Mouse (Mus musculus): ENCODE measurements around the gene Cdca5.
"Not testable (repeated sequence)": the region's sequence is repeated elsewhere in the genome, so short reads cannot be mapped to it uniquely, and the experiment has no call there.

The Cdca5 gene

DNA sequence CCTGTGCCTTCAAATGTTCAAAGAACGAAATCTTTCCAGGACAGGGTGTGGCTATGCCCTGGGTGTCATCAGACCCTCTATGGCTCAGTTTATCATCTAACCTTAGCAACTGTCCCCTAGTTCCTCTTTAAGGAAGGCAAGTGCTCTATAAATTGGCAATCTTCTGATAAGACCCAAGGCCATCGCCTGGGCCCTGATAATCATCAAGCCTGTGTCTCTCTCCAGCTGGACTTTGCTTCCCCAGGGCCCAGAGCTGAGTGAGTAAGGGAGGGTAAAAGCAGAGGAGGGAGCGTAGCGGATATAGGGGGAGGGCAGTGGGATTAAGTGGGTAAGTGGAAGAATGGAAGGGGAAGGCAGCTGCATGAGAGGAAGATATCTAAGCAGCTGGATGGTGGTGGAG lies 19.7 kb downstream of the Cdca5 start:
- DNase-seq (ENCODE audit: low spot score), result no peak

DNA sequence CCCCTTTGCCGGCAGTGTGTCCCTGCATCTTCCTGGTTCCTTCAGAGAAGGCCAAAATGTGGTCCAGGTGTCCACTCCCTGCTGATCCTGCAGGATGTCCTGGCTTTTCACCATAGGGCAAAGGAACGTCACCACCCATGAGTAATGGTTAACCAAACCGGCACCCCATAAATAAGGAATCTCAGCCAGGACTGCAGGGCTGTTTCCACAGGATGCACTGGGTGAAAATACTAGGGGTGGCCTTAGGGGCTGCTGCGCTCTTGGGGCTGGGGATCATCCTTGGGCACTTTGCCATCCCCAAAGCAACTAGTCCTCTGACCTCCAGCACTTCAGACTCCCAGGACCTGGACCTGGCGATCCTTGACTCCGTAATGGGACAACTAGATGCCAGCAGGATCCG lies 20.8 kb downstream of the Cdca5 start, which contains the start of gene Naaladl1:
Naaladl1 (plus strand) TSS at position 197 of the 400 bp plus-strand sequence.
- no peak for DNase-seq (ENCODE audit: low spot score)

DNA sequence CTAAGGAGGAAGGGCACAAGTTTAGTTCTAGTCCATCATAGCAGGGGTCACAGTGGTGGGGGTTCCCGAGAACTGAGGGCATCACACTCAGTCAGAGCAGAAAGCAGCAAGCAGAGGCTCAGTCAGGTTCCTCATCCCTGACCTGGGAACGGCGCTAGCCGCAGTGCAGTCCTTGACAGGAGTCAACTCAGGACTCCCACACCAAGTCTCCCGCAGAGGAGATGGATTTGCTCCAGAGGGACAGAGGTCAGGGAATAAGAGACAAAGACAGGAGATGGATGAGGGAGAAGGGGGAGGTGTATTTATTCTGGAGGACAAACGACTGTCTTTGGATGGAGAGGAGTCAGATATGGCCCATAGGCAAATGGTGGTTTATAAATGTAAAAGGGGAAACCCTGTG lies 28.3 kb downstream of the Cdca5 start:
- no peak for DNase-seq (ENCODE audit: low spot score)

DNA sequence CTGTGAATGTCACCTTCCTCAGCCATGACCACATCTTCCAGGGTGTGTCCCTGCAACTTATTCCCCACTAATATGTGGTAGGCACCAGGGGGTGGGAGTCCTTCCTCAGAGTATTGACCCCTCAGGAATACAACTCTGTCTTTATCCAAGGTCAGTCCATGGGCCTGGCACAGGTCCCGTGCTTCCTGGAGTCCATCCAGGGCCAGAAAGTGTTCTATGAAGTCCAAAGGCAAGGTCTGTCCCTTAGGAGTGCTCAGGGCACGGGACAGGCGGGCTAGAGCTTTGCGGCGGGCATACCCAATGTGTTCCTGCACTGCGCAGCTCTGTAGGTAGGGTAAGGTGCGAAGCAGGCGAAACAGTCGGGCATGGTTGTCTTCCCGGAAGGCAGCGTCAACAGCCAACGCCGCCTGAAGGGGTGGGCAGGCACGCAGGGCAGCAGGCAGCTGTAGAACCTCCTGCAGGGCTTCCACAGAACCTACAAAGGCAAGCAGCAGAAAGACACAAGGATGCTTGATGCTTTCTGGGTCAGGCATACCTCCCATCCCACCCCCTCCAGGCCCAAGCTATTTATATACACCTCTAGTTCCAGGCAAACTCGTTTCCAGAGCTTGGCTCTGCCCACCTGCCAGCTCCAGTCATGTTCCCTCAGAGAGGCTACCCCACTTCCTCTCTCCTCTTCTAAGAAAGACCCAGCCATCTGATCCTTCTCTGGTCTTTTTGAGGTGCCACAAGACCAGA lies 31.5 kb downstream of the Cdca5 start:
- DNase-seq (ENCODE audit: low spot score), result no peak

DNA sequence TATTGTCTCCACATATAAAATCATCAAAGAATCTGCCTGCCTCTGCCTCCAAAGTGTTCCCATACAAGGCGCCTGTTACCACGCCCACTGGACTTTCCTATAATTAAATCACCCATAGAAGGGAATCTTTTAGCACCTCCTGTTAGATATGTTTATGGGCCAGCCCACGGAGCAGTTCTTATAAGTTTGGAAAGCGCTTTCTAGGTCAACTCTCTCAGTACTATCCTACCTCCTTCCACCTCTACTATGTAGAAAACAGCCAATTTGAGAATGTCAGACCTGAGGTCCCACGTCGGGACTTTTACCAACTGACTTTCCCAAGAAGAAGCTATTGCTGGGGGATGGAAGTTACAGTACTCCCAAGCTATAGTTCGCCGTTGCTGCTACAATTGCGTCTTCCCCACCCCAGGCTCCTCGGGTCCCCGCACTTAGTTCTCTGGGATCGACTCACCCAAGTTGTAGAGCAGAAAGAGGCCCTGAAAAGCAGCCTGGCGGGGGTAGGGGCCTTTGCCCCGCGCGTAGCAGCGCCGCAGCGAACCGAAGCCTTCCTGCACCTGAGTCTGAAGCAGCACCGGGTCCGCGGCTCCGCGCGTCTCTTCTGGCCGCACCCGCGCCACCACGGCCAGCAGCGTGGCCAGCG lies 32.7 kb downstream of the Cdca5 start:
- no peak for DNase-seq (ENCODE audit: low spot score)

DNA sequence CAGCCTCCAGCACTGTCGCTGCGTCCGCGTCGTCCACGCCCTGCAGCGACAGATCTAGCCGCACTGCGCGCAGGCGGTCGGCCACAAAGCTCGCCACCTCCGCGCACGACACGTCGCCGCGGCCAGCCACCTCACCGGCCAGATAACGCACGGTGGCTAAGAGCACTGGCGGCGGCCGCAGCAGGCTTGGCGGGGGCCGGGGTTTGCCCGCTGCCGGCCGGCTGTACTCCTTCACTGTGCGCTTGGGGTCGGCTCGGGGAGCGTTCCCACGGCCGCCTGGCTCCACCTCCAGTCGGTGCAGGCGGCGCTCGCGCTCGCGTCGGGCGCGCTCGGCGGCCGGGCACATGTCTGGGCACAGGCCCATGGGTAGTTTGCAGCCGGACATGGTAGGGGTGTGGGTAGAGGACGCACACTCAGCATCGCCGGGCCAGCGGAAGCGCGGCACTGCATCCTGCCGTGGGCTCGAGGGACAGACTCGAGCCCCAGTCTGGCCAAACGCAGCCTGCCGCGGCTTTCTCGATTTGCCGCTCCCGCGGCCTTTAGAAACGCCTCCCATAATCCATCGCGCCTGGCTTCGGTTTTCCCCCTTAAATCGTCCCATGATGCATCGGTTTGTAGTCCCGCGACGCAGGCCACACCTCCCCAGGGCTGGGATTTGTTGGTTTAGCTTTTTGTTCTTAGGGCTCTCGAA lies 33.3 kb downstream of the Cdca5 start, which contains the start of gene Sac3d1:
Sac3d1 (minus strand) TSS at position 665 of the 691 bp plus-strand sequence.
- DNase-seq (ENCODE audit: low spot score), result peak; percentile 84

DNA sequence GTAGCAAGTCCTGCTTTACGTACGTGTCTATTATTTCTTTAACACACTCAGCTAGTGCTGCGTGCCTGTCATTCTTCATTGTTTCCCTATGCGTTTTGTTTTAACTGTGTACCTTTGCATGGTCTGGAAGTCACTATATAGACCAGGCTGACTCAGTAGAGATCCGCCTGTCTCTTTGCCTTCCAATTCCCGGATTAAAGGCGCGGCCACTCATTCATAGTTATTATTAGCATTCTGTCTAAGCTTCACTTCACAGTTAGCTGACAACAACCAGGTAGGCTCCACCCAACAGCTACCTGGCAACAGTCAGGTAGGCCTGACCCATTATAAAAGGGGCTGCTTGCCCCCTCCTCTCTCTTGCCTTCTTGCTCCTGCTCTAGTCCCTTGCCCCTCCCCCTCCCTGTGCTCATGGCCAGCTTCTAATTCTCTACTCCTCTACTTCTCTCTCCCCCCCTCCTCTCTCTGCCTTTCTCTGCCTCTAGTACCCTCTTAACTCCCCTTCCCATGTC lies 33.9 kb downstream of the Cdca5 start:
- DNase-seq (ENCODE audit: low spot score), result no peak

DNA sequence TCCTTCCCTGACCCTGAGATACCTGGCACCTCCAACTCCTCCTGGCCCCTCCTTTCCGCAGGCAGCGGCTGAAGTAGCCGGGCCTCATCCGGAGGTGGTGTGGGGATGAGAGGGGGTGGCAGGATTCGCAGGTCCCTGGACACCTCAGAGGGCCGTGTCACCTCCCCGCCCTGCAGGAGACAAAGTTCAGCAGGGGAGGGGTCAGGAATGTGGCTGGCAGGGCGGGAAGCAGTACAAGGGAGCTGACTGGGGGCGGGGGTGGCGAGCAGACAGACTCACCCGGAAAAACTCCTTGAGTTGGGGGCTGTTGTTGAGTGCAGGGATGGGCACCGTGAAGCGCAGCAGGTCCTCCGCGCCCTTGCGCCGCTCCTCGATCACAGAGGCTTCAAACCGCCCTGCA lies 37.0 kb downstream of the Cdca5 start:
- DNase-seq (ENCODE audit: low spot score), result no peak

DNA sequence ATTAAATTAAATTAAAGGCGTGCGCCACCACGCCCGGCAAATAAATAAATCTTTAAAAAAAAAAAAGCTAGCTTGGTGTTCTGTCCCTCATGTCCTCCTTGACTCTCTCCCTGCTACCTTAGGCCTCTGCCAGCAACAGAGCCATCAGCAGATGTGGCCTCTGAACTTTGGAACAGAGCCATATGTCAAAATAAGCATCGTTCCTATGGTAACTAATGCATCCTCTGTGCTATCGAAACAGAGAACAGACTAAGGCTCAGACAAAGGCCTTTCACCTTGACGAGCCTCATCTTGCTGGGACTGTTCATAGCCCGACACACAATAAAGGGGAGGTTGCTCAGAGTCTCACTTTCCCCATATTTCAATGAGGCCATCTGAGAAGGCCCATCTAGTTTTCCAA lies 38.5 kb downstream of the Cdca5 start:
- DNase-seq (ENCODE audit: low spot score), result no peak

DNA sequence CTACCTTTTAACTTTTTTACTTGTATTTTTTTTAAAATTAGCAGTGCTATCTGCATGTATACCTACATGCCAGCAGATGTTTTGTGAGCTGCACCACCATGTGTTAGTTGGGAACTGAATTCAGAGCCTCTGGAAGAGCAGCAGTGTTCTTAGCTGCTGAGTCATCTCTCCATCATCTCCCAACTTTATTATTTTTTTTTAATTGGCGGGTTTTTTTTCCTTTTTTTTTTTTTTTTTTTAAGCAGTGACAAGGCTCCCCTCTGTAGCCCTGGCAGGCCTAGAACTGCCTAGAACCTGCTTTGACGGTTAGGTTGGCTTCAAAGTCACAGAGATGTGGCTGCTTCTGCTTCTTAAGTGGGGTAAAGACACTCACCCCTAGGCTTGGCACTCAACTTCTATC lies 40.1 kb downstream of the Cdca5 start:
- DNase-seq (ENCODE audit: low spot score), result no peak

DNA sequence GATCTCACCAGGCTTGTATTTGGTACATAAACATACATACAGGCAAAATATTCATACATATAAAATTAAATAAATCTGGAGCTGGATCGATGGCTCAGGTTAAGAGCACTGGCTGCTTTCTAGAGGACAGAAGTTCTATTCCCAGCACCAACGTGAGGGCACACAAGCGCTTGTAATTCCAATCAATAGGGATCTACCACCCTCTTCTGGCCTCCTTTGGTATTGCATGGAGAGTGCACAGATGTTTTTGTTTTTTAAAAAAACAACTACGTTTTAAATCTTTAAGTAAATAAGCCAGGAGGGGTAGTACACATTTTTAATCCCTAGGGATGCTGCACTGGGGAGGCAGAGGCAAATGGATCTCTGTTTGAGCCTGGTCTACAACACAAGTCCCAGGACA lies 41.5 kb downstream of the Cdca5 start:
- no peak for DNase-seq (ENCODE audit: low spot score)

DNA sequence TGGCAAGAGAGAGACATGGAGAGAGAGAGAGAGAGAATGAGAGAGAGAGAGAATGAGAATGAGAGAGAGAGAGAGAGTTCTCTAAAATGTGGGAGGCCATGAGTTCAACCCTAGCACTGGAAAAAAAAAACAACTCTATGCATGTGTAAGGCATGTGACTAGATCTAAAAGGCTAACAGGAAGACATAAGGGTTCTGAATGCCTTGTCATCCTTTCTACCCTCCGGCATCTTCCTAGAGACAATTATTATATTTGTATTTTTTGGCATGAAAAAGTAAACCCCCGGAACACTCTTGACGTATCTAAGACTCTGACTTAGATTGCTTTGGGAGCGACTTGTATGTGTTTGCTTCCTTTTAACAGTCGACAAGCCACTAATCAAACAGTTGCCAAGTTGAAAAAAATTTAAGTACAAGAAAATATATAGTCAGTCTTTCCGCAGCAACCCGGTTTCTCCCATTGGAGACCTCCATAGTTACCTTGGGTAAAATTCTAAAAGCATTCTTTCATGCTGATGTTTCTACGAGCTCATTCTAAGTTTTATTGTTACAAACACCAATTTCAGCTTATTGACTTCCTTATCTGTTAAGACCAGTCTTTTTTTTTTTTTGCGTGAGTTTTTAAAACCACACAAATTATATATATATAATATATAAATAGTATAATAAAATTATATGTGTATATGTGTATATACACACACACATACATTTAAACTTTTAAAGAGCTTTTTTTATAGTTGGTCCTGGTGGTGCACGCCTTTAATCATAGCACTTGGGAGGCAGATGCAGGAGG lies 42.2 kb downstream of the Cdca5 start:
- no peak for DNase-seq (ENCODE audit: low spot score)

DNA sequence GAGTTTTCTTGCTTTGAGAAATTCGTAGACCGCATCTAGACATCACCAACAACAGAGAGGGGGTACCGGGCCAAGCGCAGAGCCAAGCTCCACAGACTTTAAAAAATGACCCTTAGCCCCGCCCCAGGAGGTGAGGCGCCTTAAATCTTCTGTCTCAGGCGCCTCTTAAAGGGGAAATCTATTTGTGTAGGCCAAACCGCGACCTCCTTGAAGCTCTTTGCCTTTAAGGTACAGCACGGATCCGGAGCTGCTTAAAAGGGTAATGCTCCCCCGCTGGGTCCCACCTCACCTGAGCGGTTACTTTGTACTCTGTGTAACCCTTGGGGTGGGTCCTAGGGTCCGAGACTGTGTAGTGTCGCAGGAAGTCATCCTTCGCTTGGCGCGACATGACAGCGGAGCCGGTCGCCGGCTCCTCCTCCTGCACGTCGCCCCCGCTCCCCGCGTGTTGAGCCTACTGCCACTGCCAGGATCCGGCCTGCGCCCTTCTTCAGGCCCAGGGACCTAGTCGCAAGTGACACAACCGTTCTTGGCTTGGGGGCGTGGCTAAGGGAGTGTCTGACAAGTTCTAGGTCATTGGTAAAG lies 43.1 kb downstream of the Cdca5 start, which contains the start of gene Snx15:
Snx15 (minus strand) TSS at position 545 of the 582 bp plus-strand sequence.
- DNase-seq (ENCODE audit: low spot score), result peak; percentile 96

DNA sequence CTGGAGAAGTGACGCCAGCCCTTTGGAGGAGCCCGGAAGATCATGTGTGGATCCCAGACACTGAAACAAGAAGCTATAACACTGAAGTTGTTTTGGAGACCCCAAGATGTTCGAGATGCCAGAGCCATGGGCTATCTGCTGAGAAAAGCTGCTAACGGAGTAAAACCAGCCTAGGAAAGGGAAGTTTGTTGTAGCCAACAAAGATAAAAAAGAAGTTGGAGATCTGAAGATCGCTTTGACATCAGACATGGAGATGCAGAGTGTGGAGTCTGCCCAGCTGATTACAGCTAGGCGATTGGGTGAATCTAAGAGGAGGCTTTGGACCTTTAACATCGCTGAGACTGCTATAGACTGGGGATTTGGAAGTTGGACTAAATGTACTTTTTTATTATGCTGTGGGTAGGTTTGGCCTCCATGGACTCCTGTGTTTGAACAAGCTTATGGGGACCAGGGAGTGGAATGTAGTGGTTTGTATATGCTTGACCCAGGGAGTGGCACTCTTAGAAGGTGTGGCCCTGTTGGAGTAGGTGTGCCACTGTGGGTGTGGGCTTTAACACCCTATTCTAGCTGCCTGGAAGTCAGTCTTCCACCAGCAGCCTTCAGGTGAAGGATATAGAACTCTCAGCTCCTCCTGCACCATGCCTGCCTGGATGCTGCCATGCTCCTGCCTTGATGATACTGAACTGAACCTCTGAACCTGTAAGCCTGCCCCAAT lies 45.8 kb downstream of the Cdca5 start:
- DNase-seq (ENCODE audit: low spot score), result not testable (repeated sequence)

DNA sequence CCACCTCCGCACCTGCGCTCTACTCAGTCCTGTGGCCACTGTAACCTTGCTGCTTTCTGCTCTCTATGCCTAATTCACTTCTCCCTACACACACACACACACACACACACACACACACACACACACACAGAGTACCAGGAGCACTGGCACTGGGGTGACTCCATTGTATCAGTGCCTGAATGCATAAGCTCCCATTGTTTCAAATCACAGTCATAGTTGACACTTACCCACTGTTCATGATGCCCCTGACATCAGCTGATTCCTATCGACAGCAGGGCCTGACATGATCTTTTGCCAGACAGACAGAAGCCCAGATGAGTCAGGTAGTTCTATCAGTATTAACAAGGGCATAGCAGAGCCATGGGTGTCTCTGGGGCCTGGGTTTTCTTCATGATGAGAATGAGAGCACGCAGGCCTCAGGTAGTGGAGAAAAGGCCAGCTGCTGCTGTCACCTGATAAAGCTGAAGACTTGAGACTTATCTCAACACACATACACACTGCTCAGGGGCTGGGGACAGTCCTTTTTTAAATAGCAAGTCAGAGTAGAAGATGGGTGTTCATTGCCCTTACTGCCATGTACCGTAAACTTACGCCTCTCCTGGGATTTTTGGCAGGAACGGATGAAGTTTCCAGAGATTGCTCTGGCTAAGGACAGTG lies 47.5 kb downstream of the Cdca5 start:
- DNase-seq (ENCODE audit: low spot score), result no peak

DNA sequence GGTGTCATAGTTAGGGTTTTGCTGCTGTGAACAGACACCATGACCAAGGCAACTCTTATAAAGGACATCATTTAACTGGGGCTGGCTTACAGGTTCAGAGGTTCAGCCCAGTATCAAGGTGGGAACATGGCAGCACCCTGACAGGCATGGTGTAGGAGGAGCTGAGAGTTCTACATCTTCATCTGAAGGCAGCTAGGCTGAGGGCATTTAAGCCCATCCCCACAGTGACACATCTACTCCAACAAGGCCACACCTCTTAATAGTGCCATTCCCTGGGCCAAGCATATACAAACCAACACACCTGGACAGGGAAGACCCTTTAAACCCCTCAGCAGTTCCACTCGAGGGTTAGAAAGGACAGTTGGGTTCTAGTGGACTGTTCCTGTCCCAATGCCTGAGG lies 48.4 kb downstream of the Cdca5 start:
- DNase-seq (ENCODE audit: low spot score), result not testable (repeated sequence)

DNA sequence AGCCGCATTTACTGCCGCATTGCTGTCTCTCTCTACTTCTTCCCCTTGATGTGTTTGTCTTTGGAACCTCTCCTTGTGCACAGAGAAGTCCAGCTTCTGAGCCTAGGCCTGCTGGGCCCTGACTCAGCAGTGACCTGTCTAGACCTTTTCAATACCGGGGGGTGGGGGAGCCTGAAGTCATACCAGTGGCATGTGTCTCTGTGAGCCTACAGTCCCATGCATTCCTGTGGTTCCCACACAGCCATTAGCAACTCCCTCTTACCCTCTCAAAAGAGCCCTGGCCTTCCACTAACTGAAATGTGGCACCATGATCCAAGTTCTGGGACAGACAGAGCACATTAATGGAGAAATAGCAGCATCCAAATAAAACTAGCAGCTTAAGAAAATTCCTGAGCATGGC lies 51.6 kb downstream of the Cdca5 start:
- no peak for DNase-seq (ENCODE audit: low spot score)

DNA sequence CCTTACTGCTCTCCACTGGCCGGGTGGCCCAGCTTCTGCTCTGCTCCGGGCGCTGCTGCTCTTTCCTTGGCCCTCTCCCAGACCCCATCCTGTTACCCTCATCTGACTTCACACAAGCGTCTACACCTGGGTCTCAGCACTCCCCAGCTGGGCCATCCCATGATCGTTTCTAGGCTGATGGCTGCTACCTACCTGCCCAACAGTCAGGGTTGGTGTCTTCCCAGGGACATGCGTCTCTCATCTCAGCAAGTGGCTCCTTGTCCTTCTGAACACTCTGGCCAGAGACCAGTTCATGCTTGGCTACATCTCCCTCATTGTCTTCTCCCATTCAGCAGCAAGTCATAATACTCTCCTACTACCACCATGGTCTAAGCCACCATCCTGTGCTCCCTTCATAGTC lies 54.9 kb downstream of the Cdca5 start:
- DNase-seq (ENCODE audit: low spot score), result no peak

DNA sequence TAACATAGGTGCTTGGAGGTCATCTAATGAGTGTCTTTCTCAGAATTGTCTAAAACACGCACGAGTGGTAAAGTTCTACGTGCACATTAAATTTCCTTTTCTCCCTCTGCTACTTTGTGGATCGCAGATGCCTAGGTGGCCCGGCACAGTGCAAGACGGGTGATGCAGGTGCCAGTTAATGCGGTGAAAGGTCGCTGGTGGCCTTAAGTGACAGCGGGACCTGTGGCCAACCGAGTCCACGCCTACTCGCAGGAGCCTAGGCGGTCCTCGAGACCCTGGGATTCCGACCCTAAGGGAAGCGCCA lies 55.5 kb downstream of the Cdca5 start:
- DNase-seq (ENCODE audit: low spot score), result no peak

DNA sequence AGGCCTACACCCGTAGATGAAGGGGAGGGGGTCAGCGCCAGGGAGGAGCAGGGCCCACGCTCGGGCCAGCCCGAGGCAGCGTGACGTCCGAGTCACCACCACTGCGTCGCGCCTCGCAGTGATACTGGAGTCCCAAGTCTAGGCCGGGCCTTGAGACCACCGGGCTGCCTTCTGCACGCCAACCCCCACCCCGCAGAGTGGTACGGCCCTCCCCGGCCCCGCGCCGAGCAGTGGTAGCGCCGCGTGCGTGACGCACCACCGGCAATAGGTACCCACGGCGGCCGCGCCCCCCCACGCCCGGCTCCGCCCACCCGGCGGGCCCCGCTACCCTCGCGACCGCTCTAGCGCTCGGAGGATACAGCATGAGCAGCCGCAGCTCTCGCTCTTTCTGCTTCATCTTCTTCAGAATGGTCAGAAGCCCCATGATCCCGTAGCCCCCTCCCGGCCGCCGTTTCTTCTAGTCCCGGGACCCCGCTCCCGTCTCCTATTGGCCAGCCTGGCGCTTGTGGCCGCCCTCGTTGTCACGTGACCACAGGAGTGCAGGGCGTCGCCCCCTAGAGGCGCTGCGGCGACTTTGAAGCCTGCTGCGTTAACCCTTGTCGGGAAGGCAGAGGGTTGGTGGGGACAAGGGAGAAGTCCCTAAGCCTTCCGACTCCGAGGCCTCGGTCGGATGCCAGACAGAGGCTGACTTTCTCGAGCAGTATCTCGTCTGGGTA lies 56.1 kb downstream of the Cdca5 start, which contains the start of gene Batf2:
Batf2 (plus strand) TSS at position 306 of the 716 bp plus-strand sequence.
- peak; percentile 88 for DNase-seq (ENCODE audit: low spot score)

All from left cerebral cortex, adult 11 months (tissue).